Mouse (Mus musculus) adrenal gland, postnatal 10 days (tissue): ENCODE data around the gene Faf1. TPM values are rescaled to one million over a fixed set of nuclear protein-coding genes. Genes with fewer than 3 reads are reported as not detected.

Source experiments
- DNase-seq: peaks from one replicate; pipeline ENCODE4 v3.0.0; 2021; ENCODE audit warnings: mixed read lengths
- total RNA-seq, 2 experiments: library from RNA; stranded (reverse); gene quantifications; 2 replicates each; pipeline ENCODE4 v1.2.3; 2021

The Faf1 gene
- total RNA-seq, 2 experiments from 2014 or later: 25.0 to 29.5 TPM

DNA sequence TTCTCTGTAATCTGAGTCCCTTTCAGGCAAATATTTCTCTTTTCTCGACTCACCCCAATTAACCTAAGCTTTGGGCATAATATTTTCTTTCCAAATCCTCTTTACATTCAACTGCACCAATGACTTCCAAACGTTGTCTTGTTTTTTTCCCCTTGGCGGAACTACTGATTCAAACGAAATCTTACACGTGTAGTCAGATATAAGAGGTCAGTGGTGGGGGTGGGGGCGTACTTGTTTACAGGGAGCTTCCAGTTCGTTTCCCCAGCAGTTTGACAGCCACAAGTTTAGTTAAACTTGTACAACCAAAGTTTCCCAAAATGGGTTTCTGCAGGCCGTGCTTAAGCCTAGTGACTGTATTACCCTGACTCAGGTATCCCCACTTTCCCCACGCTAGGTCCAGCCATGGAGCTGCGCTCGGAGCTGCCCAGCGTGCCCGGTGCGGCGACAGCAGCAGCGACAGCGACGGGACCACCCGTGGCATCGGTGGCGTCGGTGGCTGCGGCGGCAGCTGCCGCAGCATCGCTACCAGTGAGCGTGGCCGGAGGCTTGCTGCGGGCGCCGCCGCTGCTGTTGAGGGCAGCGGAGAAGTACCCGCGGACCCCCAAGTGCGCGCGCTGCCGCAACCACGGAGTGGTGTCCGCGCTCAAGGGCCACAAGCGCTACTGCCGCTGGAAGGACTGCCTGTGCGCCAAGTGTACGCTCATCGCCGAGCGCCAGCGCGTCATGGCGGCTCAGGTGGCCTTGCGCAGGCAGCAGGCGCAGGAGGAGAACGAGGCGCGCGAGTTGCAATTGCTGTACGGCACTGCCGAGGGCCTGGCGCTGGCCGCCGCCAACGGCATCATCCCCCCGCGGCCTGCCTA lies 303.3 kb downstream of the Faf1 start:
- peak; percentile 18 for DNase-seq

DNA sequence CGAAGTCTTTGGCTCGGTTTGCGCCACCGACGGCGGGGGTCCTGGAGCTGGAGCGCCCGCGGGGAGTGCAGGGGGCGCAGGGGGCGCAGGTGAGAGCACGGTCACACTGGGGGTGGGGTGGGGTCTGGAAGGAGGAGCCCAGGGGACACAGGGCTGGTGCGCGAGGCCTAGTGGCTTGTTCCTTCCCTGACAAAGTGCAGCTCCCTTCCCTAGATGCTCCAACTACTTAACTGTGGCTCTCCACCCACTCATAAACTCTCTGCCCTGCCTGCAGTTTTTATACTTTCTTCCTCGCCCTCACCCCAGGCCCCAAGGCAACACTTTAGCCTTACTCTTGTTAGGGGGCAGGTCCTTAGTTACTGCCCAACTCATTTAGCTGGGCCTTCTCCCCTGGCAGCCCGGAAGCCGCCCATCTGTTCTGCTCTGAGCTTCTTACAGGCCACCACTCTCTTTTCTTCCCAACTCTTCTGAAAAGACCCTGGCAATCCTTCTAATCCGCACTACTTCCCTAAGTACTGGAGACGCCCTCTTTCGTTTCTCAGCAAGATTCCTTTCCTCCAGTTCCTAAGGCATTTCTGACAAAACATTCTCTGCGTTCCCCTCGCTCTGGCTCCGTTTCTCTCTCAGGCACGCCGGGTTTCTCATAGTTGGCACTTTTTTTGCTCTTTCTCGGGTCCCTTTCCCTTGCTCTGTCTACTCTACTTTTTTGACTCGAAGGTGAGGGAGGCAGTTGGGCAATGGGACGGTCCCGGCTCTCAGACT lies 304.1 kb downstream of the Faf1 start:
- no peak for DNase-seq

DNA sequence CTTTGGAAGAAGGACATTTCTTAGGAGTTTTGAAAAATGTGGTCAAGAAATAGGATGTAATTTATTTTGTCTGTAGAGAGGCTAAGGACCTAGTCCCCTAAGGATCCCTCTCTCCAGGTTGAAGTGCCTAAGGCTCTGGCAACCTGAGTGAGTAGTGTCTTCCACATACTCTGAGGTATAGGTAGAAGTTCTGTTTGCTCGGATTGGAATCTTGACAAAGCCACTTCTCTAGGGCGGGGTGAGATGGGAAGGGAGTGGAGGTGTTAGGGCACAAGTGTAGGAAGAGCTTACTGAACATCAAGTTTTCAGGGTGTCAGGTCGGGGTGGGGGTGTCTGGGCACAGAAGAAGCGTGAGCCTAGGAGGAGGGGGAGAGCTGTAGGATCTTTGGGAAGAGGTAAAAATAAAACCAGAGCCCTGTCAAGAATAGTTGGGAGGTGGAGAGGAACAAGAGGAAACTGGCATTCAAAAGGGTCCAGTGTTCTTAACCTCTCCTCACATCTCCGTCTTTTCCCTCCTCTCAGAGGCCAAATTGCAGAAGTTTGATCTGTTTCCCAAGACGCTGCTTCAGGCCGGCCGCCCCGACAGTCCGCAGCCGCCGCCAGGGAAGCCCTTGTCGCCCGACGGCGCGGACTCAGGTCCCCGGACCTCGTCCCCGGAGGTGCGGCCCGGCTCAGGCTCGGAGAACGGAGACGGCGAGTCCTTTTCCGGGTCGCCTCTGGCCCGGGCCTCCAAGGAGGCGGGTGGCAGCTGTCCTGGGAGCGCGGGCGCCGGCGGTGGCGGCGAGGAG lies 304.9 kb downstream of the Faf1 start:
- no peak for DNase-seq

DNA sequence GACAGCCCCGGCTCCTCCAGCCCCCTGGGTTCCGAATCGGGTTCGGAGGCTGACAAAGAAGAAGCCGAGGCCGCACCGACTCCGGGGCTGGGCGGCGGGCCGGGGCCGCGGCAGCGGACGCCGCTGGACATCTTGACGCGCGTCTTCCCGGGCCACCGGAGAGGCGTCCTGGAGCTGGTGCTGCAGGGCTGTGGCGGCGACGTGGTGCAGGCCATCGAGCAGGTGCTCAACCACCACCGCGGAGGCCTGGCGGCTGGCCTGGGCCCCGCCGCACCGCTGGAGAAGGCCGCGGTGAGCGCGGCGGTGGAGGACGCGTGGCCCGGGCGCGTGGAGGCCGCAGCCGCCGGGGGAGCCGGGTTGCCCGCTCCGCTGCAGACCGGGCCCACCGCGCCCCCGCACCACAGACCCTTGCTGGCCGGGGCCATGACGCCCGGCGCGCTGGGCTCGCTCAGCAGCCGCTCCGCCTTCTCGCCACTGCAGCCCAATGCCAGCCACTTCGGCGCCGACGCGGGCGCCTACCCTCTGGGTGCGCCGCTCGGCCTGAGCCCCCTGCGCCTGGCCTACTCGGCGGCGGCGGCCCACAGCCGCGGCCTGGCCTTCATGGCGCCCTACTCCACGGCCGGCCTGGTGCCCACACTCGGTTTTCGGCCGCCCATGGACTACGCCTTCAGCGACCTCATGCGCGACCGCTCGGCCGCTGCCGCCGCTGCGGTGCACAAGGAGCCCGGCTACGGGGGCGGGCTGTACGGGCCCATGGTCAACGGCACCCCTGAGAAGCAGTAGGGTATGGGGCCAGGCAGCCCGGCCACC lies 305.7 kb downstream of the Faf1 start:
- DNase-seq: peak; percentile 23

DNA sequence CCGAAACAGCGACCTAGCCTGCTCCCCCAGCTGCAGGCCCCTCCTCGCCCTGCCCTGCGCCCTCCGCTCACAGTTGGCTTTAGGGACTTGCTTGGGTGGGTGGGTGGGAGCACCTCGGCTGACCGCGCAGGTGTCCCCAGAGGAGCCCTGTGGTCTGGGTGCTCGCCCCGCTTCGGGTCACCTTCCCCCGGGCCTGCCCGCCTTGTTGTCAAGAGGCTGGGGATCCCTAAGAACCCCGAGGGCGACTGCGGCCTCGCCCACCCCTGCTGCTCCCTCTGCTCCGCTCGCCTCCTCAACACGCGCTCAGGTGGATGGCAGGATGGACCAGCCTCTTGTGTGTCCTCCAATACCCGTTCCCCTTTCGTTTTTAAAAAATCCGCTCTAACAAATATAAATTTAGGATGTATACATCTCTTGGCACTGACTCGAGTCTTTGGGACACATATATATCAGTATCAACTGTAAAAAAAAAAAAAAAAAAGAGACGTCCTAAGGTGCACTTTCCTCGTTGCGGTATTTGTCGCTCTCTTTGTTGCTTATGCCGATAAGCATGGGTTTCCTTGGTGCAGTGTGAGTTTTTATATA lies 306.4 kb downstream of the Faf1 start:
- DNase-seq: no peak

DNA sequence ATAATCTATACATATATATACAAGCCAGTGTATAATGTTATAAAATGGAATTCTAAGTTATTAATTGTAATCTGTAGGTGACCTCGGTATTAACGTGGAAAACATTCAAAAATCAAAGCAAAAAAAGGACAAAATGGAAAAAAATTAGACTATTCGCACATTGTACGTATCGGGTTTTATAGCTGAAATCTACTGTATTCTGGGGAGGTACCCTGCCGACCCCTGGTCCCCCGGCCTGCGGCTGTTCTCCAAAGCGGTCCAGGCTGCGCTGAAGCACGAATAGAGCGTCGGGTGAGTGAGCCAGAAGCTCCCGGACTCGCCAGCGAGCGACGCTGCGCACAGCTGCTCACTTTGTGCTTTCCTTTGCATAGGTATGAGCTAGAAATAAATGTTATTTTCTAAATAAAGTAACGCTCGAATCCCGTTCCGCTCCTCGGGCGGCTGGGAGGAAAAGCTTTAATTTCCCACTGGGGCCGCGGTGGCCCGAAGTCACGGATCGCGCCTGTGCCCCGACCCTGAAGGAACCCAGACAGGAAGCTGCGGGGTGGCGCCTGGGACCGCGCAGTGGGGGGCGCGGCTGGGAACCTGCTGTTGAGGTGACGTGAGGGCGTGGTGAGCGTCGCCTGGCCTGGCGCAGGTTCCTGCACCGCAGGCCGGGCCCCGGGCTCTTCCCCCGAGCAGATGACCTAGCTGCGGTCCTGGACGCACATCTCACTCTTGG lies 307.1 kb downstream of the Faf1 start:
- peak; percentile 14 for DNase-seq

DNA sequence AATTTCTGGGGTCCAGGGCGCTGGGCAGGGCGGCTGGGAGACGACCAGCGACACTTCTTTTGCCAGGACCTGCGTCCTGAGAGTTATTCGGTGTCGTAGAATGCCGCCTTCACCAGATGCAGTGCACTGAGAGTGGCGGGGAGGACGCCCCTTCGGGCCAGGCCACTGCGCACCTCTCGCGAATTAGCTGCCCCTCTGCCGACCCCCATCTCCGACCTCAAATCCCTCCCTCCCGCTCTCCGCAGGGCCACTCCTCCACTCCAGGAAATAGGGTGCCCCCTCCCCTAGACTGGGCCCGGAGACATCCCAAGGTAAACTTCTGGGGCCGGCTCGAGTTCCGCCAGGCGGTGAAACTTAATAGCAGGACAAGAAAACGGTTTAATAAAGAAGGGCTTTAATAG lies 307.6 kb downstream of the Faf1 start:
- DNase-seq: peak; percentile 4

DNA sequence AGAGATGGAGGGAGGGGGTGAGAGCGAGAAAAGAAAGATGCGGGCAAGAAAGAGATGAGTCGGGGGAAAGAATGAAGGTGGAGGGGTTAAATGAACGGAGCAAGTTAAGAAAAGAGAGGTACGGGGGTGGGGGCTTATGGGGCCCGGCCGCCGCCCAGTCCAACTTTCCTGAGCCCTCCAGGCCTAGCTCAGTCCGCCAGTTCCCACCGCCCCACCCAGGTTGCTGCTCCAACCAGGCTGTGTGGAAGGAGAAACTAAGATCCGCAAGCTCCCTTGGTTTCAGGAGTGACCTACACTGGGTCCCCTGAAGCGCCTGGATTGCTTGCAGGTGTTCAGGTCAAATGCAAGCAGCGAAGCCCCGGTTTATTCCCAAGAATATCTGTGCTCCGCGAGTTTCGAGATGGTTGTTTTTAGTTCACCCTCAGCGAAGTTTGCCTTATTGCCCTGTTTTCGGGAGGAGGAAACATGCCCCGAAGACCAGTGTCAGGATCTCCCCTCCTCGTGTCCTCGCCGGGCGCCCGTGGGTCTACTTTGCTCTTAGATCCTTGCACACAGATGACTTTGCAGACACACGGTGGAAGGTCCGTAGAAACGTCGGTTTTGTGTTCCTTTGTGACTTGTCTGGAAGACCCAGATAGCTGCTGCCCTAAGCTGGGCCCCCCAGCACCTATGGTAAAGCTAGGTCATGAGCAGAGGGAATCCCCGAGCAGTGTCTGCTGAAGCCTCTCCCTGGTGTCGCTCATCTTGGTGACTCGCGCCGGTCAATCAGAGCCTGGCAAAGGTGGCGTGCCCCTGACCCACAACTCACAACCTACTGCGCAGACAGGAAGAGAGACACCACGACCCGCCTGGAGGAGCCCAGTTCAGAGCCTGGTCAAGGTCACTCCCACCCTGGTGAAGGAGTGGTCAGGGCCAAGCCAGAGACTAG lies 308.4 kb downstream of the Faf1 start:
- no peak for DNase-seq

DNA sequence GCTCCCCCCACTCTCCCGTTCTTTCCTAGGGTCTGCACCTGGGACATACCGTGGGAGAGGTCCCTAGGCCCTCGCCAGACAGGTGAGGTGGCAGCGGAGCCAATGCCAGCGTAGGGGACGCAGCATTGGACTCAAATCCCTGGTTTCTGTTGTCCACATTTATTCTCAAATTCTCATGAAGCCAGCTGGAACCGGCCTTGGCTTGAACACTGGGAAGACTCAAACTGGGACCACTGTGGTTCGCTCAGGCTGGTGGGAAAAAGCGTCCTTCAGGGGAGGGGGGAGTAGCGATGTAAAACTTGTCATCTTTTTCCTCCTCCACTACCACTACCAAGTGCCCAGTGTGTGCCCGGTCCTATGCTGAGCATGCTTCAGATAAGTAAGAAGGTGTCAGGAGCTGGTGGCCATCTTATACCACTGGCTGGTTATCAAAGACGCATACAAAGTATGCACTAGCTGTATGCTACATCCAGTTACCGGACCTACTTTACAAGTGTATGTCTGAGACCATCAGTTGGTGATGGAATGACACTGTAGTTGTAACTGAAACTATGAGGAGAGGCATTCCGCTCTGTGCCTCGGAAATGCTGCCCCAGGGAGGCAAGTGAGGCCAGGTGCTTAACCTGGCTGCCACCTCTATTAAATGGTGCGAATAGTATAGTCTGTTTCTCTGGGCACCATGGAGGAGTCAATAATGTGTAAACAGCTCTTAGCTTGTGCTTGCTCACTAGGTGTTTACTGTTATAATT lies 309.2 kb downstream of the Faf1 start:
- no peak for DNase-seq

DNA sequence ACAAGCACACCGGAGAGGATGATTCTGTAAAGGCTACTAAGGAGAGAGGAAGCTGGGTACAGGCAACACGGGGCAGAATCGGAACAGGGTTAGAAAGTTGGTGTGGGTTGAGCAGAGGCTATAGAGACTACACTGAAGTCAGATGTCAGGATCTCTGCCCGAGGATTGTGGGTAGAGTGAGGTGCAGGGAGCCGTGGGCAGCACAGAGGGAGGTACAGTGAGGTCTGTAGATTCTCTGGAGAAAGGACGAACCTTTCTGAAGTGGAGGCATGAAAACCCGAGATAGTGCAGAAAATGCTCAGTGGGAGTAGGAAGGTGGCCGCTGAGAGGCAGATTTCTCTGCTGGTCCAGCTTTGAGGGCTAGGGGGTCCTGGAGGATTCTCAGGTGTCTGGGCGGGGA lies 309.9 kb downstream of the Faf1 start:
- DNase-seq: no peak

DNA sequence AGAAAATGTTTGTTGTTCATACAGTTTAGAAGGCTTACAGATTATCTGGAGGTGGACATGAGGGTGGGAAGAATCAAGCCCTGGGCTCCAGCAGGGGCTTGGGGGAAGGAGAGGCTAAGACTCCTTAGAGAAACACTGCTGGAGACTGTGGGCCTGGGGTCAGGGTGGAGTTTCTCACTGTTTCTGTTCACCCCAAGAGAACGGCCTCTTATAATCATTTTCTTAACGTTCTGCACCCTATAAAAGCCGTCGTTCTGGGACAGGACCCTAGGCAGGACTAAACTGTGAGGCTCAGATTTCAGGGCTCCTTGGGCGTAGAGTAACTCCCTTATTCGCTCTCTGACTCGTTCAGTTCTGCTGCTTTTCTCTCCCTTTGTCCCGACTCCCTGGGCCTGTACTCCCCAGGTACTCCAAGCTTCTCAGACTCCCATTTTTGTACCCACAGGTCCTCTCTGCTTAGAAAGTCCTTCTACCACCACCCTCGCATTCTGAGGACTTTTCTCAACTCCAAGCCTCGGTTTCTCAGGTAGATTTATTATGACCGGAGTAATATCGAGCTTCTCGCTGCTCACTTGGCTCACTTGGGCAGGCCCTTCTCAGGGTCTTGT lies 310.5 kb downstream of the Faf1 start:
- no peak for DNase-seq

DNA sequence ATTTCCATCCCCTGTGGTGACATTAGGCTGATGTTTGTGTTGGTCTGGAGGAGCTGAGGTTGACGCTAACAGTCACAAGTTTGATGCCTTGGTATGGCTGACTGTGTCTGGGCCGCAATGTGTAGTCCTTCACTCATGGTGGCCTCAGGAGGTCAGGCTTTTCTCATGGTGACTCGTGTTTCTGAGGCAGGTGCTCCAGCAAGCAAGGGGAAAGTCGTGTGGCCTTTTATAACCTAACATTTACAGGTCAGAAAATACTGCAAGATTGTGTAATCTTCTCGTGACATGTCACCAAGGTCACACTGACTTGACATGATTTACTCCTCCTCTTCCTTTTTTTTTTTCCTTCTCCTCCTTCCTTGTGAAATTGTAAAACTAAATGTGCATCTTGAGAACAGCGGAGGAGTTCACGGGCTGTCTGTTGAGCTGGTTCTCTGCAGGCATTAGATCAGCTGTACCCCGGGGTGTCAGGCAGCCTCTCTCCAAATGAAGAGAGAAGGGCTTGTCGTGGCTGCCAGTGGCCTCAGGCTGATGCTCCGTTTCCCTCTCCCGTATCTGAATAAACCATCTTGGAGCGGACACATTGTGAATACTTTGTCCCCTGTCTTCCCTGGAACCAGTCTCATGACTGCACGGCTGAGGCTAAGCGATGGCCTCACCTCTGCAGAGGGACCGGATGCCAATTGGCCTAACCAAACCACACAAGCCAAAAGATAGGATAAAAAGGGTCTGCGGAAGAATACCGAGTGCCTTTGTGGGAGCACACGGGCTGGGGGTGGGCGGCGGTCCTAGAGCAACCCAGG lies 311.4 kb downstream of the Faf1 start:
- no peak for DNase-seq

DNA sequence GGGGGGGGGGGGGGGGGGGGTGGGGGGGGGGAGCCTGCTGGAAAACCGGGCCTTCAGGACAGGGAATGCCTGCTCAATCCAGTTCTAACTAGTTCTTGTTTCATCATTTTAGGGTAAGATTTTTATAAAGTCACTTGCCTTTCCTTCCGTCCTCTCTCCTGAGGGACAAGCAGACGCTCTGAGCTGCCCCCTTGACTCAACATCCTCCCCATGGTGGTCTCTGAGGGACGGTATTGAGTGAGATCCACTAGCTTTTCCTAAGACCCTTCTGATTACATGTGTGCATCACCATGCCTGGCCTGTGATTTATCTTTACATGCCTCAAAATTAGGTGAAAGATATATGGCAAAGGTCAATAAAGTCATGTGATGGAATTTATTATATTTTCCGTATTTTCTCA lies 312.0 kb downstream of the Faf1 start:
- no peak for DNase-seq

DNA sequence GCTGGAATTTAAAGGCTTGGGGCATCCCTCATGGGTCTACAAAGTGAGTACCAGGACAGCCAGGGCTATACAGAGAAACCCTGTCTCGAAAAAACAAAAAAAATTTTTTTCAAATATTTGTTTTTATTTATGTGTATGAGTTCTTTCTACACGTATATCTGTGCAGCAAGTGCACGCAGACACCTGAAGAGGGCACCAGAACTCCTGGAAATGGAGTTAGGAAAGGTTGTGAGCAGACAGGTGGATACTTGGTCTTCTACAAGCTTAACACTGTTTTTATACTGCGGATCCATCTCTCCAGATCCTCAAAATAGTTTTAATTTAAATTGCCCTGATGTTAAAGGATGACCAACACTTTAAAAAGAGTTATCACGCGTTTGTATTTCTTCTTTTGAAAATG lies 312.8 kb downstream of the Faf1 start:
- DNase-seq: no peak

DNA sequence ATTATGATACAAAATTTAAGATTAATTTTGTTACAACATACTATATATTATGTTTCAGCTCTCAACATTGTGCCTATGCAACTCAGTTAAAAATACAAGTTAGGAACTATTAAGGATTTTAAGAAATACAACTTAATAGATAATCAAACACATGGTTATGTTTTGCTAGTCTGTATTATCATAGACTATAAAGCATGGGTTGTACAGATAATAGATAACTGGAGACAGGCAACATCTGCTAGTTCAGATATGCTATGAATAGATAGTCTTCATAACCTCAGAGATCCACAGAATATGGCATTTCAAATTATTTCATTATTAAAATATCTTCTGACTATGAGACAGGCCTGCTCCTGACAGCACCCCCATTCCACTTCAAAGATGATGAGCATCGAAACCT lies 329.7 kb downstream of the Faf1 start:
- no peak for DNase-seq
